Mouse (Mus musculus) forebrain, embryonic 14.5 days (tissue): Measurements from ENCODE around the gene Egln2. TPM values are rescaled to one million over a fixed set of nuclear protein-coding genes. Genes with fewer than 3 reads are reported as not detected.

Source experiments
- ATAC-seq: fragments of 200-750 bp; cut with Nextera tagmentation; 2 replicates; pipeline ENCODE4 v1.8.0; 2017; ENCODE audit warnings: mild to moderate bottlenecking, moderate library complexity
- DNase-seq: peaks from one replicate; pipeline ENCODE4 v3.0.0-alpha.2; 2015; ENCODE audit warnings: low spot score
- H3K27ac ChIP-seq: fragments of 300-500 bp; sonication (generic); 2 replicates; pipeline ENCODE4 v1.5.1; 2014; ENCODE audit warnings: low read depth, mild to moderate bottlenecking, control low read depth, low read length, moderate library complexity
- H3K27me3 ChIP-seq: fragments of 300-500 bp; sonication (generic); replicated peaks from 2 replicates; pipeline ENCODE4 v1.6.1; 2014; ENCODE audit warnings: low read length, control low read depth, mixed read lengths; ENCODE audit not compliant: control insufficient read depth, insufficient read depth
- H3K36me3 ChIP-seq: fragments of 300-500 bp; sonication (generic); 2 replicates; pipeline ENCODE4 v1.6.1; 2014; ENCODE audit warnings: low read length, control low read depth; ENCODE audit not compliant: control insufficient read depth, insufficient read depth
- H3K4me1 ChIP-seq: fragments of 300-500 bp; sonication (generic); 2 replicates; pipeline ENCODE4 v1.6.1; 2014; ENCODE audit warnings: antibody characterized with exemption, low read length, control low read depth; ENCODE audit not compliant: control insufficient read depth, insufficient read depth
- H3K4me2 ChIP-seq: fragments of 300-500 bp; sonication (generic); 2 replicates; pipeline ENCODE4 v1.6.1; 2014; ENCODE audit warnings: mild to moderate bottlenecking, control low read depth, low read length
- H3K4me3 ChIP-seq: fragments of 300-500 bp; sonication (generic); 2 replicates; pipeline ENCODE4 v1.5.1; 2014; ENCODE audit warnings: low read depth, low read length, control low read depth
- H3K9ac ChIP-seq: fragments of 300-500 bp; sonication (generic); 2 replicates; pipeline ENCODE4 v1.6.1; 2014; ENCODE audit warnings: mild to moderate bottlenecking, low read length, control low read depth, moderate library complexity
- H3K9me3 ChIP-seq: fragments of 300-500 bp; sonication (generic); replicated peaks from 2 replicates; pipeline ENCODE4 v1.6.1; 2016; ENCODE audit warnings: low read length, control low read depth, mixed read lengths; ENCODE audit not compliant: control insufficient read depth
- WGBS: fragments of 180-500 bp; shearing (Covaris S2); extraction: QIAGEN DNeasy Blood & Tissue Kit; methylation state at CpG from one replicate; pipeline ENCODE4 v1.1.7; 2014; 5-methylcytosine and 5-hydroxymethylcytosine counted together
- polyA plus RNA-seq: library from polyadenylated mRNA; unstranded; fragments of >200 nt; fragmentation: Nextera tagmentation; extraction: Ambion mirVana; gene quantifications from 2 replicates; pipeline ENCODE4 v1.2.1, GENCODE M21; 2014

The Egln2 gene
- polyA plus RNA-seq, 1 experiment from 2014 or later, result 42.2 TPM

DNA sequence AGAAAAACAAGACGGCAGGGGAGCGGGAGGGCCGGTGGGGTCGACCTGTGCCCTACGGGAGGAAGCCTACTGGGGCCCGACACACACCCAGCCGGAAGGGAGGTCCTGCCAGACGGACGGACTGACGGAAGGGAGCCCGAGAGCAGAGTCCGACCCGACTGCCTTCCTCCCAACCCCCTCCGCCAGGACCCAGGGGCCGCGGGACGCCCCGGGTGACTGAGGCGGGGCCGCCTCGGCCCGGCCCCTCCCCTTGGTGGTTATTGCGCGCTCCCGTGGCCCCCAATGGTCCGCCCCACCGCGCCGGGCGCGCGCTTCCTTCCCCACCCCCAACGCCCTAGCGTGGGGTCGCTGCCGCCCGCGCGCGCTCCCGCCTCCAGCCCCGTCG is 381 bp downstream of the Egln2 start:
- Histone ChIP-seq H3K9ac (peak overlapping the region; percentile 90), H3K4me1 (peaks cover 40% of the 10 kb centered on the region), H3K27me3 (no peaks in the 10 kb centered on the region), H3K9me3 (no peaks in the 10 kb centered on the region), H3K4me2 (peak overlapping the region; percentile 78), H3K4me3 (peak overlapping the region; percentile 72), H3K27ac (peak overlapping the region; percentile 98), H3K36me3 (peaks cover 36% of the 10 kb centered on the region)
- ATAC-seq (peak; percentile 76), DNase-seq (peak; percentile 85)
- WGBS, result under 1% methylated on average over 28 of the region's 43 CpGs

DNA sequence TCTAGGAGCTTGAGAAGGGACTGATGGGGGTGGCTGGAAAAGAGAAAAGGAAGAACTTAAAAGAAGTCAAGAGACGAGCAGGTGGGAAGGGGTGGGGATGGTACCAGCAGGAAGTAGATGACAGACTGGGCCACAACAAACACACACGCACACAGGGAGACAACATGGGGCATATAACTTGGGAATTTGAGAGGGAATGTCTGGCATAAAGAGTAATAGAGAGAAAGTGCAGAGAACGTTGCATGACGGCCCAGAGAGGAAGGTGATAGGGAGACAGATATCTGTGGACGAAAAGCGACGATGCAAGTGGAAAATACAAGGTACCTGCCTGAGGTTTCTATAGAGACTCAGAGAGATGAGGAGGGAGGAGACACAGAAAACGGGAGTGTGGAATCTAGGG is 906 bp downstream of the Egln2 start:
- H3K9me3 ChIP-seq, result no peaks in the 10 kb centered on the region
- H3K4me2 ChIP-seq, result peak overlapping the region; percentile 78
- H3K36me3 ChIP-seq, result peaks cover 37% of the 10 kb centered on the region
- H3K27me3 ChIP-seq, result no peaks in the 10 kb centered on the region
- H3K9ac ChIP-seq, result peak overlapping the region; percentile 90
- WGBS, result 4% methylated on average over 8 of the region's 8 CpGs
- peak overlapping the region; percentile 98 for H3K27ac ChIP-seq
- no peak for ATAC-seq
- H3K4me3 ChIP-seq, result peak overlapping the region; percentile 72
- peaks cover 40% of the 10 kb centered on the region for H3K4me1 ChIP-seq
- no peak for DNase-seq

DNA sequence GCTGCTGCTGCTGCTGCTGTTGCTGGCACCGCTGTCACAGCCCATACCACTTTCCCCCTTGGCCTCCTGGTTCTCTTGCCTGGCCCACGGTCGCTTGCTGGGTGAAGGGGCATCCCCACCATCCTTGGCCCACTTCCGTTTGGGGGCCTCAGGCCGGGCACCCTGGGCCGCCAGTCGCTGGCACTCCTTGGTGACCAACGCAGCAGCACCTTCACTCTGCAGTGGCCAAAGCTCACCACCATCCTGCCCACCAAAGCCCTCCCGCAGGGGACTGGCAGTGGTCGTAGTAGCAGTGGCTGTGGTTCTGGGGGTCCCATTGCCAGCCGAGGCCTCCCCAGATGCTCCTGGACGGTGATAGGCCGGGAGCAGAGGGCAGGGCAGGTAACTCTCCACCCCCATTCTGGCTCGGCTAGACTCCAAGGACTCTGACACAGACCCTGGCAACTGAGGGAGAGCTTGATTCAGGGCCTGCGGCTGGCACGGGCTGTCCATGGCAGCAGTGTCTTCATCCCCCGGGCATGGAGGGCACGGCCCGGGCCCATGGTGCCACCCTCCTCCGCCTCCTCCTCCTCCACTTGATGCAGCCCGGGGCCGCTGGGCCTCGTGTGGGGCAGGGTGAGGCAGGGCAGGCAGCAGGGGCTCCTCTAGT is 1.5 kb downstream of the Egln2 start:
- H3K27ac ChIP-seq, result no peak overlapping the region
- peak overlapping the region; percentile 72 for H3K4me3 ChIP-seq
- no peaks in the 10 kb centered on the region for H3K27me3 ChIP-seq
- DNase-seq, result no peak
- H3K9me3 ChIP-seq, result no peaks in the 10 kb centered on the region
- H3K36me3 ChIP-seq, result peaks cover 42% of the 10 kb centered on the region
- 72% methylated on average over 19 of the region's 23 CpGs for WGBS
- peak overlapping the region; percentile 78 for H3K4me2 ChIP-seq
- ATAC-seq, result no peak
- H3K9ac ChIP-seq, result peak overlapping the region; percentile 90
- H3K4me1 ChIP-seq, result peaks cover 43% of the 10 kb centered on the region

DNA sequence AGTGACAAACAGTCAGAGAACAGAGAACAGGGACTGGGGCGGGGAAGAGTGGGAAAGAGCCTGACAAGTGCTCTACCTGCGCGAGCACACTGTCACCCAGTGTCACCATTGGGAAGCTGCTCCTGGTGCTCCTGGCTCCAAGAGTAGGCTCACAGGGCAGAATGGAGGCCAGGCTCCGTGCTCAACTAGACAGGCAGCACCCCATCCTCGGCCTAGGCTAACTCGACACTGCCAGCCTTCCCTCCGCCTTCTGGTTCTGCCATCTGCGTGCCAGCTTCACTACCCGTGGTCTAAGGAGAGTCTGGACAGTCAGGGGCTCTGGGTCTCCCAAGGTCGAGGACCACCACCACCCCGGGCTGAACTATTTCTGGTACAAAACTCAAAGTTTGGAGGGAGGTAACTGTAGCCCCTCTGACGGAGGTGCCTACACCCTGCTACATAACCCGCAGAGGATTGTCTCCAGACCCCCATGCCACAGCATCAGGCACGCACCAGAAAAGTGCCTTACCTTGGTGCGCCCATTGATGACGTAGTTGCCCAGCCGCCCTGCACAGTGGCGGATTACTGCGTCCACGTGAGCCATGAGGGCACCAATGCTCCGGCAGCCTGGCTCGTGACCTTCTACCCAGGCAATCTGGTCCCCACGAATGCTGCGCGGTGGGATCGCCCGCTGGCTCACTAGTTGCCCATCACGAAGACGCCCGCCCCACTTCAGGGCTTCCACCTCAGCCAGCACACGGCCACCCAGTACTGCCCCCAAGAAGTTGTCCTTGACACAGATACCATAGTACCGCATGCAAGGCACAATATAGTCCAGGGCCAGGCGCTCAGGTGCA is 2.3 kb downstream of the Egln2 start:
- Histone ChIP-seq H3K4me2 (peak overlapping the region; percentile 78), H3K9me3 (no peaks in the 10 kb centered on the region), H3K9ac (peak overlapping the region; percentile 49), H3K27me3 (no peaks in the 10 kb centered on the region), H3K4me3 (peak overlapping the region; percentile 72), H3K36me3 (peaks cover 47% of the 10 kb centered on the region), H3K27ac (no peak overlapping the region), H3K4me1 (peaks cover 44% of the 10 kb centered on the region)
- DNase-seq (no peak), ATAC-seq (no peak)
- WGBS, result 87% methylated on average over 33 of the region's 33 CpGs

DNA sequence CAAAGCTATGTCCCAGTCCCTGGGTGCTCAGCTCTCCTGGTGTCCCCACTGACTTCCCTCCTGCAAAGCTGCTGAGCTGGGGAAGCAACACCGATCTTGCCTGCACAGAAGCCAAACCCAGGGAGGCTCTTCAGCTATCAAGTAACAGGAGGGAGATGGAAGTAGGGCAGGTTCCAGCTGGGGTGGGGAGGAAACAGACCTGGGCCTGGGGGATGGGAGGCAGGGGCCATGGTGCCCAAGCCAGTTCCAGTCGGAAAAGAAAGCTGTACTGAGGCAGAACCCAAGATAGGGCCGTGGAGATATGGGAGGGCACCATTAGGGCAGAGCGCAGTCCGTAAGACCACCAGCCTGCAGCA is 3.2 kb downstream of the Egln2 start:
- Histone ChIP-seq H3K4me3 (no peak overlapping the region), H3K4me1 (peaks cover 44% of the 10 kb centered on the region), H3K27ac (no peak overlapping the region), H3K9ac (peak overlapping the region; percentile 49; the same call in 1 of the 2 replicates), H3K4me2 (peak overlapping the region; percentile 78), H3K36me3 (peaks cover 56% of the 10 kb centered on the region), H3K27me3 (no peaks in the 10 kb centered on the region), H3K9me3 (no peaks in the 10 kb centered on the region)
- WGBS, result 92% methylated on average over 5 of the region's 5 CpGs
- DNase-seq, result no peak
- no peak for ATAC-seq

DNA sequence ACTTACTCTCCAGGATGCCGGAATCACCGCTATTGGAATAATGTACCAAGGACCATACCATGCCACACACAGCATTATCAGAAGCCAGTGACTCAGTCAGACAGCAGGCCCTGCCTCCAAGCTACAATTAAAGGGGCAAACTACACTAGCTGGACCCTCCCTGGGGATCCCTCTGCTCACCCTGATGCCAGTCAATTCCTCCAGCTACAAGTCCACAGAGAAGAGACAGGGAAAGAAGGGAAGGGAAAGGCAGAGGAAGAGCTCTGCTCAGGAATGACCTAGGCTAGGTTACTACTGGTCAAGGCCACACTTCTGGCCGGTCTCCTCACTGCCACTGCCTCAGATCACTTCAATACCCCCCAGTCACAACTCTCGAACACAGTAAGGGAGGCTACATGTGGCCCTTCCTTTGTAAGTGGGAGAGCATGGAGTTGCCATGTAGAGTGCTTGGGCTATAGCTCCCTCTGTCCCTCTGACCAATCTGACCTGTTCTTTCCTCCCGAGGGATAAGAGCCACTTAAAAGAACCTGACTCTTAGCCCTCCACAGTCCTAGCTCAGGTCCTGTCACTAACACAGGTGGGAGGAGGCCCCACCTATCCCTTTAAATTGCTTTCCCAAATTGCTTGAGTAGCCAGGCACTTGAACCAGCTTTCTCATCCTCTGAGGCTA is 3.7 kb downstream of the Egln2 start:
- Histone ChIP-seq H3K27ac (no peak overlapping the region), H3K36me3 (peaks cover 61% of the 10 kb centered on the region), H3K9me3 (no peaks in the 10 kb centered on the region), H3K9ac (peak overlapping the region; percentile 49), H3K4me2 (peak overlapping the region; percentile 78), H3K27me3 (no peaks in the 10 kb centered on the region), H3K4me1 (peaks cover 44% of the 10 kb centered on the region), H3K4me3 (no peak overlapping the region)
- WGBS, result 87% methylated on average over 5 of the region's 5 CpGs
- DNase-seq, result no peak
- ATAC-seq, result no peak

DNA sequence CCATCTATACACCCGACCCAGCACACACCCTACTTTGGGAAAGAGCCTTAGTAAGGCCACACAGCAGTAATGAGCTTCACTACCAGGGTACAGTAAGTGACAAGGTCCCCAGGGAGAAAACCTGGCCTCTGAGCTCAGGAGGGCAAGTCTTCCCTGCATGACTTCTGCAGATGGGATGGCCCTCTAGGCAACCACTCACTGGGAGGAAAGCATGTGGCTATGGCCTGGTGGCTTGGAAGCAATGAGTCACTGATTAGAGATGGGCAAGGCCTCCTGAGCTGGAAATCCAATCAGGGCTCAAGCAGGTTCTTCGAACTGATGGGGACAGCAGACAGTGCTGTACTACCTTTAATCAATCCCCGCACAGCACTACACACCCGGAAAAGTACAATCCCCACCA is 4.9 kb downstream of the Egln2 start:
- ATAC-seq, result no peak
- H3K4me1 ChIP-seq, result peaks cover 38% of the 10 kb centered on the region
- no peak overlapping the region for H3K4me2 ChIP-seq
- no peaks in the 10 kb centered on the region for H3K27me3 ChIP-seq
- peaks cover 70% of the 10 kb centered on the region for H3K36me3 ChIP-seq
- H3K9ac ChIP-seq, result 0 out of 2 replicates have a peak overlapping the region, but pooled peaks have one; percentile 17
- no peak overlapping the region for H3K4me3 ChIP-seq
- no peak overlapping the region for H3K27ac ChIP-seq
- no peak for DNase-seq
- WGBS, result 90% methylated on average over 4 of the region's 4 CpGs
- H3K9me3 ChIP-seq, result no peaks in the 10 kb centered on the region

DNA sequence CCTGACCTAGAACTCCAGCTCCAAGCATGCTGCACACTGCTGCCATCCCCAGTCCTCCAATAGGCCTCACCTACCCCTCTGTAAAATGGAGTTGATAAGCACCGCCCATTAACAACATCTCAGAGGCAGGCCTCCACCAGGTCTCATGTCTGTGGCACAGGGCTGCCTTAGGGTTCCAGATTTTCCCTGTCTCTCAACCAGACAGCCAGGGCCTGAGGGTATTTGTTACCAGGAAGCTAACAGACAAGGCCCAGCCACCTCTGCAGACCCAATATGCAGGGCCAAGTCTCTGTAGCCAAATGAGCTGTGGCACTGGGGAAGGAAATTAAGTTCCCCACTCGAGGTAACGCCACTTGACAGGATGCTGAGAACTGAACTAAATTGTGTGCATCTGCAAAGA is 5.7 kb downstream of the Egln2 start:
- no peak for ATAC-seq
- no peak overlapping the region for H3K4me3 ChIP-seq
- peaks cover 38% of the 10 kb centered on the region for H3K4me1 ChIP-seq
- peaks cover 70% of the 10 kb centered on the region for H3K36me3 ChIP-seq
- H3K9ac ChIP-seq, result no peak overlapping the region
- H3K9me3 ChIP-seq, result no peaks in the 10 kb centered on the region
- 85% methylated on average over 3 of the region's 3 CpGs for WGBS
- H3K27me3 ChIP-seq, result no peaks in the 10 kb centered on the region
- DNase-seq, result no peak
- no peak overlapping the region for H3K27ac ChIP-seq
- no peak overlapping the region for H3K4me2 ChIP-seq
